Mouse (Mus musculus) forebrain, embryonic 15.5 days (tissue): Measurements from ENCODE around the gene Lrig2. TPM values are rescaled to one million over a fixed set of nuclear protein-coding genes. Genes with fewer than 3 reads are reported as not detected.
A peak's percentile ranks its signal among the peaks of the same experiment; 100 is the strongest.

Experiments
- ATAC-seq: fragments of 200-750 bp; cut with Nextera tagmentation; replicated peaks from 2 replicates; pipeline ENCODE4 v1.8.0; 2017; ENCODE audit warnings: mild to moderate bottlenecking, moderate TSS enrichment, moderate library complexity
- H3K27ac ChIP-seq: fragments of 300-500 bp; sonication (generic); replicated peaks from 2 replicates; pipeline ENCODE4 v1.5.1; 2015; ENCODE audit warnings: mild to moderate bottlenecking, inconsistent platforms
- H3K27me3 ChIP-seq: fragments of 300-500 bp; sonication (generic); 2 replicates; pipeline ENCODE4 v1.6.1; 2015; ENCODE audit warnings: inconsistent platforms
- H3K36me3 ChIP-seq: fragments of 300-500 bp; sonication (generic); 2 replicates; pipeline ENCODE4 v1.6.1; 2015; ENCODE audit warnings: mild to moderate bottlenecking, inconsistent platforms
- H3K4me1 ChIP-seq: fragments of 300-500 bp; sonication (generic); 2 replicates; pipeline ENCODE4 v1.6.1; 2015; ENCODE audit warnings: inconsistent platforms
- H3K4me2 ChIP-seq: fragments of 300-500 bp; sonication (generic); replicated peaks from 2 replicates; pipeline ENCODE4 v1.6.1; 2015; ENCODE audit warnings: mild to moderate bottlenecking, inconsistent platforms
- H3K4me3 ChIP-seq: fragments of 300-500 bp; sonication (generic); 2 replicates; pipeline ENCODE4 v1.5.1; 2015; ENCODE audit warnings: mild to moderate bottlenecking, inconsistent platforms
- H3K9ac ChIP-seq: fragments of 300-500 bp; sonication (generic); replicated peaks from 2 replicates; pipeline ENCODE4 v1.6.1; 2015; ENCODE audit warnings: mild to moderate bottlenecking, inconsistent platforms
- H3K9me3 ChIP-seq: fragments of 300-500 bp; sonication (generic); 2 replicates; pipeline ENCODE4 v1.6.1; 2016; ENCODE audit warnings: inconsistent platforms
- WGBS: fragments of 180-500 bp; shearing (Covaris S2); methylation state at CpG from one replicate; pipeline ENCODE4 v1.1.7; 2015; ENCODE audit warnings: mixed read lengths; 5-methylcytosine and 5-hydroxymethylcytosine counted together
- polyA plus RNA-seq: library from polyadenylated mRNA; unstranded; fragments of >200 nt; fragmentation: Nextera tagmentation; extraction: Ambion mirVana; gene quantifications from 2 replicates; pipeline ENCODE4 v1.2.1, GENCODE M21; 2015

Gene Lrig2
- polyA plus RNA-seq, result 28.2 and 30.5 TPM in 2 replicates

GRCm38 (mm10) chr3:104511538-104512423, at the start of gene Lrig2:
Lrig2 (minus strand) TSS chr3:104511918.
- H3K4me1 ChIP-seq, result peaks cover 30% of the 10 kb centered on the region
- WGBS, result under 1% methylated on average over 71 of the region's 71 CpGs

GRCm38 (mm10) chr3:104556624-104557023, 44.9 kb upstream of the Lrig2 start:
- Histone ChIP-seq H3K27ac (no peak overlapping the region), H3K4me3 (no peak overlapping the region), H3K4me1 (no peaks in the 10 kb centered on the region), H3K9ac (no peak overlapping the region), H3K36me3 (no peaks in the 10 kb centered on the region), H3K4me2 (no peak overlapping the region), H3K9me3 (no peaks in the 10 kb centered on the region), H3K27me3 (no peaks in the 10 kb centered on the region)
- no peak for ATAC-seq
- WGBS, result 95% methylated on average over 1 of the region's 1 CpGs

More at GRCm38 (mm10) chr3:104511538-104512423, at the start of gene Lrig2:
- Histone ChIP-seq H3K27me3 (no peaks in the 10 kb centered on the region), H3K36me3 (no peaks in the 10 kb centered on the region), H3K27ac (peak within 1 kb of the TSS; percentile 99), H3K4me3 (peak within 1 kb of the TSS; percentile 61), H3K9me3 (no peaks in the 10 kb centered on the region), H3K4me2 (peak within 1 kb of the TSS; percentile 62), H3K9ac (peak within 1 kb of the TSS; percentile 69)
- peak; percentile 99 for ATAC-seq

- no peaks in the 10 kb centered on the region for H3K9me3 ChIP-seq
- no peak overlapping the region for H3K27ac ChIP-seq
- no peak overlapping the region for H3K9ac ChIP-seq
- no peaks in the 10 kb centered on the region for H3K27me3 ChIP-seq
- ATAC-seq, result no peak
- H3K4me3 ChIP-seq, result no peak overlapping the region
- no peak overlapping the region for H3K4me2 ChIP-seq
- no peaks in the 10 kb centered on the region for H3K4me1 ChIP-seq
- WGBS, result 45% methylated on average over 3 of the region's 3 CpGs
- no peaks in the 10 kb centered on the region for H3K36me3 ChIP-seq
These were observed 38.9 kb upstream of the Lrig2 start for GRCm38 (mm10) chr3:104550594-104550993.

- Histone ChIP-seq H3K4me3 (no peak overlapping the region), H3K36me3 (no peaks in the 10 kb centered on the region), H3K27ac (no peak overlapping the region), H3K9ac (no peak overlapping the region), H3K27me3 (no peaks in the 10 kb centered on the region), H3K4me2 (no peak overlapping the region), H3K4me1 (no peaks in the 10 kb centered on the region), H3K9me3 (no peaks in the 10 kb centered on the region)
- ATAC-seq, result no peak
- WGBS, result 81% methylated on average over 15 of the region's 15 CpGs
These were observed 36.8 kb upstream of the Lrig2 start for GRCm38 (mm10) chr3:104548367-104549087.

- Histone ChIP-seq H3K4me2 (no peak overlapping the region), H3K27me3 (no peaks in the 10 kb centered on the region), H3K4me1 (peaks cover 8% of the 10 kb centered on the region), H3K9ac (no peak overlapping the region), H3K27ac (no peak overlapping the region), H3K4me3 (no peak overlapping the region), H3K9me3 (no peaks in the 10 kb centered on the region), H3K36me3 (no peaks in the 10 kb centered on the region)
- WGBS, result 95% methylated on average over 3 of the region's 3 CpGs
- no peak for ATAC-seq
These were observed 32.1 kb upstream of the Lrig2 start for GRCm38 (mm10) chr3:104543825-104544224.

GRCm38 (mm10) chr3:104542065-104542429, 30.3 kb upstream of the Lrig2 start:
- no peak overlapping the region for H3K27ac ChIP-seq
- no peak overlapping the region for H3K4me3 ChIP-seq
- peak overlapping the region; percentile 43; the same call in 1 of the 2 replicates for H3K4me2 ChIP-seq
- ATAC-seq, result no peak
- no peaks in the 10 kb centered on the region for H3K27me3 ChIP-seq
- H3K9ac ChIP-seq, result no peak overlapping the region
- H3K9me3 ChIP-seq, result no peaks in the 10 kb centered on the region
- H3K36me3 ChIP-seq, result no peaks in the 10 kb centered on the region
- 4% methylated on average over 2 of the region's 2 CpGs for WGBS
- H3K4me1 ChIP-seq, result peaks cover 8% of the 10 kb centered on the region

GRCm38 (mm10) chr3:104541139-104542064, 29.7 kb upstream of the Lrig2 start:
- Histone ChIP-seq H3K36me3 (no peaks in the 10 kb centered on the region), H3K27me3 (no peaks in the 10 kb centered on the region), H3K4me3 (peak overlapping the region; percentile 16; the same call in 1 of the 2 replicates), H3K4me2 (peak overlapping the region; percentile 43), H3K9me3 (no peaks in the 10 kb centered on the region), H3K27ac (no peak overlapping the region), H3K4me1 (peaks cover 8% of the 10 kb centered on the region), H3K9ac (no peak overlapping the region)
- WGBS, result 6% methylated on average over 21 of the region's 21 CpGs
- peak; percentile 63; the same call in 1 of the 2 replicates for ATAC-seq

GRCm38 (mm10) chr3:104540480-104541138, 28.9 kb upstream of the Lrig2 start:
- H3K4me3 ChIP-seq, result no peak overlapping the region
- H3K9ac ChIP-seq, result no peak overlapping the region
- H3K27me3 ChIP-seq, result no peaks in the 10 kb centered on the region
- WGBS, result 63% methylated on average over 9 of the region's 9 CpGs
- H3K27ac ChIP-seq, result no peak overlapping the region
- ATAC-seq, result no peak
- H3K9me3 ChIP-seq, result no peaks in the 10 kb centered on the region
- H3K4me2 ChIP-seq, result no peak overlapping the region
- H3K4me1 ChIP-seq, result peaks cover 8% of the 10 kb centered on the region
- H3K36me3 ChIP-seq, result no peaks in the 10 kb centered on the region

- no peak overlapping the region for H3K9ac ChIP-seq
- no peaks in the 10 kb centered on the region for H3K4me1 ChIP-seq
- H3K36me3 ChIP-seq, result no peaks in the 10 kb centered on the region
- no peak overlapping the region for H3K4me2 ChIP-seq
- H3K27me3 ChIP-seq, result no peaks in the 10 kb centered on the region
- ATAC-seq, result no peak
- H3K27ac ChIP-seq, result no peak overlapping the region
- WGBS, result 100% methylated on average over 1 of the region's 1 CpGs
- H3K9me3 ChIP-seq, result no peaks in the 10 kb centered on the region
- H3K4me3 ChIP-seq, result no peak overlapping the region
These were observed 21.5 kb upstream of the Lrig2 start for GRCm38 (mm10) chr3:104533223-104533622.

GRCm38 (mm10) chr3:104526115-104526882, 14.6 kb upstream of the Lrig2 start:
- no peak overlapping the region for H3K27ac ChIP-seq
- no peaks in the 10 kb centered on the region for H3K27me3 ChIP-seq
- H3K4me1 ChIP-seq, result no peaks in the 10 kb centered on the region
- H3K9ac ChIP-seq, result no peak overlapping the region
- H3K9me3 ChIP-seq, result no peaks in the 10 kb centered on the region
- ATAC-seq, result no peak
- H3K36me3 ChIP-seq, result no peaks in the 10 kb centered on the region
- no peak overlapping the region for H3K4me3 ChIP-seq
- no peak overlapping the region for H3K4me2 ChIP-seq
- WGBS, result 75% methylated on average over 4 of the region's 4 CpGs

- 35% methylated on average over 2 of the region's 2 CpGs for WGBS
- no peaks in the 10 kb centered on the region for H3K9me3 ChIP-seq
- H3K36me3 ChIP-seq, result no peaks in the 10 kb centered on the region
- no peak overlapping the region for H3K27ac ChIP-seq
- no peak overlapping the region for H3K4me2 ChIP-seq
- H3K4me3 ChIP-seq, result no peak overlapping the region
- H3K4me1 ChIP-seq, result no peaks in the 10 kb centered on the region
- no peak for ATAC-seq
- no peak overlapping the region for H3K9ac ChIP-seq
- H3K27me3 ChIP-seq, result no peaks in the 10 kb centered on the region
These were observed 13.8 kb upstream of the Lrig2 start for GRCm38 (mm10) chr3:104525516-104525915.
